Mouse (Mus musculus) neural tube, embryonic 14.5 days (tissue): ENCODE data around the gene Hist1h2bq. TPM values are rescaled to one million over a fixed set of nuclear protein-coding genes. Genes with fewer than 3 reads are reported as not detected.
"Not testable (repeated sequence)": the region's sequence is repeated elsewhere in the genome, so short reads cannot be mapped to it uniquely, and the experiment has no call there.

Experiments
- ATAC-seq: fragments of 200-750 bp; cut with Nextera tagmentation; 2 replicates; pipeline ENCODE4 v1.8.0; 2017; ENCODE audit warnings: low read depth, mild to moderate bottlenecking, moderate TSS enrichment, moderate library complexity
- H3K27ac ChIP-seq: fragments of 300-500 bp; sonication (generic); 2 replicates; pipeline ENCODE4 v1.5.1; 2014; ENCODE audit warnings: low read depth, mild to moderate bottlenecking, control low read depth, low read length, moderate library complexity, mixed read lengths
- H3K27me3 ChIP-seq: fragments of 300-500 bp; sonication (generic); 2 replicates; pipeline ENCODE4 v1.6.1; 2014; ENCODE audit warnings: low read length; ENCODE audit not compliant: control insufficient read depth, insufficient read depth
- H3K36me3 ChIP-seq: fragments of 300-500 bp; sonication (generic); 2 replicates; pipeline ENCODE4 v1.6.1; 2014; ENCODE audit warnings: low read length, mixed read lengths; ENCODE audit not compliant: control insufficient read depth, insufficient read depth
- H3K4me1 ChIP-seq: fragments of 300-500 bp; sonication (generic); 2 replicates; pipeline ENCODE4 v1.6.1; 2014; ENCODE audit warnings: low read length; ENCODE audit not compliant: control insufficient read depth, insufficient read depth
- H3K4me2 ChIP-seq: fragments of 300-500 bp; sonication (generic); 2 replicates; pipeline ENCODE4 v1.6.1; 2014; ENCODE audit warnings: mild to moderate bottlenecking, low read depth, low read length, control low read depth
- H3K4me3 ChIP-seq: fragments of 300-500 bp; sonication (generic); 2 replicates; pipeline ENCODE4 v1.5.1; 2014; ENCODE audit warnings: low read depth, low read length, control low read depth, mixed read lengths
- H3K9ac ChIP-seq: fragments of 300-500 bp; sonication (generic); replicated peaks from 2 replicates; pipeline ENCODE4 v1.6.1; 2014; ENCODE audit warnings: low read depth, mild to moderate bottlenecking, control low read depth, low read length, mixed read lengths
- H3K9me3 ChIP-seq: fragments of 300-500 bp; sonication (generic); 2 replicates; pipeline ENCODE4 v1.6.1; 2016; ENCODE audit warnings: low read length; ENCODE audit not compliant: control insufficient read depth
- WGBS: fragments of 180-500 bp; shearing (Covaris S2); extraction: QIAGEN DNeasy Blood & Tissue Kit; methylation state at CpG from one replicate; pipeline ENCODE4 v1.1.7; 2014; 5-methylcytosine and 5-hydroxymethylcytosine counted together
- polyA plus RNA-seq: library from polyadenylated mRNA; unstranded; fragments of >200 nt; fragmentation: Nextera tagmentation; extraction: Ambion mirVana; gene quantifications from 2 replicates; pipeline ENCODE4 v1.2.1, GENCODE M21; 2014

Gene Hist1h2bq
- 2.4 and 4.5 TPM in 2 replicates for polyA plus RNA-seq

DNA sequence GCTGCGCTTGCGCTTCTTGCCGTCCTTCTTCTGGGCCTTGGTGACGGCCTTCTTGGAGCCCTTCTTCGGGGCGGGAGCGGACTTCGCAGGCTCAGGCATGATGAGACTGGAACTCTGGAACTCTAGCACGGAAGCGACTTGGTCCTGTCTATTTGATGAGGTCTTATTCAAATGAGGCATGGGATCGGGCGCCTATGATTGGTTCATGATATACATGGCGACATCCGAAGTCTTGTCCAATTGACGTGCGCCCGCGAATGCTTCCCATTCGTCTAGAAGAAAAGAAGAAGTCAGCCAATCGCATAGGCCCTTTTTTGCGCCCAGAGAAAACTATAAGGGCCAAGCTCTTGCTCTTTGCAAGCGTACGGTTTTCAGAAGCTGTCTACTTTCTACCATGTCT, at the start of gene Hist1h2bq, which contains the start of gene Hist1h2ao:
Gene Hist1h2bq (minus strand): TSS at position 125 of the 400 bp plus-strand sequence.
Gene Hist1h2ao (plus strand): TSS at position 393 of the 400 bp plus-strand sequence.
- H3K4me2 ChIP-seq, H3K4me1 ChIP-seq, H3K9me3 ChIP-seq, H3K36me3 ChIP-seq, H3K4me3 ChIP-seq, H3K27ac ChIP-seq, H3K27me3 ChIP-seq, H3K9ac ChIP-seq: not testable (repeated sequence)
- peak; percentile 98 for ATAC-seq
- WGBS: no CpG with 5 or more reads among the region's 23 CpGs

DNA sequence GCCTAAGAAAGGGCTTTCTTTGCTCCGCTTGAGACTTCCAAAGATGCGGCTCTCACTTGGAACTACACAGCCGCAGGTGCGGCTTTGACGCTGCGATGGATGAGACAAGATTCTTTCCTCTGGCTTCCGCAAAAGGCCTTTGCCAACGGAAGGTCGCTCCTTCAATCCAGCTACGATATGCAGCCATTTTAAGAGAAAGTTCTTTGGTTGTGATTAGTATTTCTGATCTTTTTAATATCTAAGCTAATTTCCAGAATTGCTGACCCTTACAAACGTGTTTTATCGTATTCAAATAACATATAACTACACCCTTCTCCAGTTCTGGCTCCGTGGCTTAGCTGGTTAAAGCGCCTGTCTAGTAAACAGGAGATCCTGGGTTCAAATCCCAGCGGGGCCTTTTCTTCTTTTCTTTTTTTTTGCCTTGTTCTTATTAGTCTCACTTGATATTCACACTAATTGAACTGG, 45.7 kb upstream of the Hist1h2bq start:
- no peak overlapping the region for H3K27ac ChIP-seq
- peak overlapping the region; percentile 36 for H3K4me3 ChIP-seq
- no peaks in the 10 kb centered on the region for H3K4me1 ChIP-seq
- H3K4me2 ChIP-seq: peak overlapping the region; percentile 44
- peak; percentile 66 for ATAC-seq
- no peaks in the 10 kb centered on the region for H3K27me3 ChIP-seq
- no peaks in the 10 kb centered on the region for H3K36me3 ChIP-seq
- H3K9ac ChIP-seq: peak overlapping the region; percentile 44
- 2% methylated on average over 15 of the region's 15 CpGs for WGBS
- H3K9me3 ChIP-seq: no peaks in the 10 kb centered on the region

DNA sequence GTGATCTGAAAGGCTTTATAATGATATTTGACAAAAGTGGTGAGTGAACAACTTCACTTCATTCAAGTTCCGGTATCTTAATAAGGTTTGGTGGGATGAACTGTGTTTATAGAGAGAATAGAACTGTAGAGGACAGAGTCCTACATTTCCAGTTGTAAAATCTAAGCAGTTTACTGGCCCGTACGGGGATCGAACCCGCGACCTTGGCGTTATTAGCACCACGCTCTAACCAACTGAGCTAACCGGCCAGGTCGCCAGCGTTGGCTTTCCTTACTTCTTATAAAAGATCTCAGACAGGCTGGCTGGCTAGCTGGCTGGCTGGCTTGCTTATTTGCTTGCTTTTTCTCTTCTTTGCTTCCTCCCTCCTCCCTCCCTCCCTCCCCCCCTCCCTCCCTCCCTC, 45.1 kb upstream of the Hist1h2bq start:
- ATAC-seq: peak; percentile 78
- no peaks in the 10 kb centered on the region for H3K9me3 ChIP-seq
- no peaks in the 10 kb centered on the region for H3K27me3 ChIP-seq
- peak overlapping the region; percentile 44 for H3K4me2 ChIP-seq
- no peaks in the 10 kb centered on the region for H3K36me3 ChIP-seq
- no peaks in the 10 kb centered on the region for H3K4me1 ChIP-seq
- no peak overlapping the region for H3K9ac ChIP-seq
- 2% methylated on average over 11 of the region's 11 CpGs for WGBS
- no peak overlapping the region for H3K27ac ChIP-seq
- no peak overlapping the region; the same call in 1 of the 2 replicates for H3K4me3 ChIP-seq

DNA sequence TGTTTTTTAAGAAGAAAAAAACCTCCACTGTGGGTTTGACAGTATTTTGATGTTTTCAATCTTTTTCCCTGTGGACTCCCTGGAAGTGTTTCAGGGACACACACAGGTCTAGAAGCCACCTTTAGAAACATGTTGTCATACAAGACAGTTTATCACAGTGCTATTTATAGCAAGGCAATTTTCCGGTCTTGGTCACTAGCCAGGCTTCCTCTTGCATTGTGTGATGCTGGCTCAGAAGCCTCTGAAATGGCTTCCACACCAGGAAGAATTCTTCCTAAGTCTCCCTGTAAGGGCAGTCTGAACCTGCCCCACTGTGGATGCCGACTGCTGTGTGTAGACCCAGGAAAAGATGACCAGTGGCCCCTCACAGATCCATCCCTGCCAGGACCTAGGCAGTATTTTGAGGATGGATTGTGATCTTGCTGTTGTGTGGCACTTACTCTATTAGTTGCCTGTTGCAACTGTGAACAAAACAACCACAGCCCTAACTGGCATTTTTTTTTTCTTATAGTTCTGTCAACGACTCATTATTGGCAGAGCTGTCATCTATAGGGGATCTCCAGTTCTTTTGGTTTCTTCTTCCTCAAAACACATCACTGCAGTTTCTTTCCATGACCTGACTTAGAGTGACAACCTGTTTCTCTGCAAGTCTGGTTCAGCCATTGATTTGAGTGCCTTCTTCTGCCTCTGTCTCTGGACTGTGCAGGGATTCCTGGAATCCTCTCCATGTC, 42.4 kb upstream of the Hist1h2bq start:
- H3K4me3 ChIP-seq: no peak overlapping the region
- no peaks in the 10 kb centered on the region for H3K36me3 ChIP-seq
- no peak overlapping the region for H3K27ac ChIP-seq
- H3K27me3 ChIP-seq: no peaks in the 10 kb centered on the region
- no peak overlapping the region for H3K4me2 ChIP-seq
- ATAC-seq: no peak
- no peak overlapping the region for H3K9ac ChIP-seq
- WGBS: 68% methylated on average over 3 of the region's 3 CpGs
- H3K4me1 ChIP-seq: no peaks in the 10 kb centered on the region
- no peaks in the 10 kb centered on the region for H3K9me3 ChIP-seq

DNA sequence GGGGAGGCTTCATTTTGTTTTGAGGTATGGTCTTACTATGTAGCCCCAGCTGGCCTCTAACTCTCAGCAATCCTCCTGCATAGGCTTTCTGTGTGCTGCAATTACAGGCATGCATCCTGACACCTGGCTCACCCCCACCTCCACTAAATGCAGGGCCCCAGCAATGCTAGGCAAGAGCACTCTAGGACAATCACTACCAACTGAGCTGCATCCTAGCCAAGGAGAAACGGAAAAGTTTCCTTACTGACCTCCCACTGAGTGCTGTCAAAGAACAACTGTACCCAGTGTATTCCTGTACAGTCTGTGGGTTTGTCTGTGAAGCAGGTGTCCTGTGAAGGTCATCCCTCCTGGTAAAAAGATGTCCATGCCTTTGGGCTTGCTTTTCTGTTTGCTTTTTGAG, 40.7 kb upstream of the Hist1h2bq start:
- H3K9me3 ChIP-seq, H3K27me3 ChIP-seq, H3K9ac ChIP-seq, H3K4me1 ChIP-seq, H3K36me3 ChIP-seq, H3K4me3 ChIP-seq, ATAC-seq, H3K4me2 ChIP-seq, H3K27ac ChIP-seq: not testable (repeated sequence)
- WGBS: 26% methylated on average over 1 of the region's 1 CpGs

DNA sequence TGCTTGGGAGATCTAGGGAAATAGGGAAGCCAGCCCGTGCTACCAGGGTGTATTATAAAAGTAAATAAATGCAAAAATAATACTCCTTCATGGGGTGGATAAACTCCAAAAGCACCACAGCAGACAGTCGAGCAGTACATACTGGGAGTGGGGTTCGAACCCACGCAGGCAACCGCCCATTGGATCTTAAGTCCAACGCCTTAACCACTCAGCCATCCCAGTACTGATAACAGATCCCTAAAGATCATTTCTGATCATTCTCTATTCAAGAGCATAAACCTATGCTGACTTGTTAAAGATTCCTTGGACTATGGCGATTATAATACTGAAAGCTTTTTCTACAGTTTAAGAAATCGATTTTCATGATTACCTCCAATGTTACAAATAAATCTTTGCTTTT, 37.9 kb upstream of the Hist1h2bq start:
- 13% methylated on average over 8 of the region's 8 CpGs for WGBS
- ATAC-seq: no peak
- no peak overlapping the region for H3K9ac ChIP-seq

DNA sequence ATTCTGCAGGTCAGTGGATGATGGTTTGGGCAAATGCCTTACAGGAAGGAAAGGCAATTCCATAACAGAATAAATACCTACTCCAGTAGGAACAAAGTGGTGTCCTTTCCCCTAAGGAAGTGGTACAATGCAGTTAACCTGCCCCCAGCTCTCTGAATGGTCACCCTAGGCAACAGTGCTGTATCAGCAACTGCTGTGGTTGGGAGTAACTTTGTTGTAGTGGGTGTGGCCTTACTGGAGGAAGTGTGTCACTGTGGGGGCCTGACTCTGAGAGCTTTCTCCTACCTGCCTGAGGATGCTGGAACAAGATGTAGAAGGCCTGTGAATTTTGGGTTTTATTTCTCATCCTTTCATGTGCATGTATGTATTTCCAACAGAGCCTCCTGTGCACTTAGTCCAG, 36.4 kb upstream of the Hist1h2bq start:
- not testable (repeated sequence) for H3K4me3 ChIP-seq, ATAC-seq, H3K36me3 ChIP-seq, H3K27me3 ChIP-seq, H3K9ac ChIP-seq, H3K27ac ChIP-seq, H3K4me2 ChIP-seq, H3K4me1 ChIP-seq, H3K9me3 ChIP-seq

More for the DNA sequence above, 37.9 kb upstream of the Hist1h2bq start:
- no peak overlapping the region for H3K27ac ChIP-seq
- H3K4me1 ChIP-seq: no peaks in the 10 kb centered on the region
- no peaks in the 10 kb centered on the region for H3K27me3 ChIP-seq
- H3K9me3 ChIP-seq: no peaks in the 10 kb centered on the region
- H3K4me2 ChIP-seq: no peak overlapping the region
- no peak overlapping the region for H3K4me3 ChIP-seq
- H3K36me3 ChIP-seq: no peaks in the 10 kb centered on the region

DNA sequence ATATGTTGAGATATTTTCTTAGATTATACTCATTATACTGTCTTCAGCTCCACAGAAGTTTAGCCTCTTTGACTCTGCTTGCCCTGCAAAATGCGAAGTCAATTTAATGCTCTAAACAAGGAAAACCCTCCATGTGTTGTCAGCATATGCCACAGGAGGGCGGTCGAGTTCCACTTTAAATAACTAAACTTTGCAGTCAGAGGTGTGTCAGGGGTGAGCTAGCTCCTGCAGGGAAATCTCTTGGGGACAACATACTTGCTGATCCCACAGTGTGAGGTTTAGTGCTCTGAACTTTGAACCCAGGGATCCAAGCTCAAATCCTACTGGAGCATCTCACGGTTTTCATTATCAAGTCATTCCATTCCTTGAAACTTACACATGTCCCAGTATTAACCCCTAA, 30.5 kb upstream of the Hist1h2bq start:
- H3K27me3 ChIP-seq, H3K4me3 ChIP-seq, H3K9ac ChIP-seq, H3K27ac ChIP-seq, H3K9me3 ChIP-seq, H3K36me3 ChIP-seq, H3K4me1 ChIP-seq, H3K4me2 ChIP-seq: not testable (repeated sequence)
- WGBS: no CpG with 5 or more reads among the region's 4 CpGs
- peak; percentile 76 for ATAC-seq

DNA sequence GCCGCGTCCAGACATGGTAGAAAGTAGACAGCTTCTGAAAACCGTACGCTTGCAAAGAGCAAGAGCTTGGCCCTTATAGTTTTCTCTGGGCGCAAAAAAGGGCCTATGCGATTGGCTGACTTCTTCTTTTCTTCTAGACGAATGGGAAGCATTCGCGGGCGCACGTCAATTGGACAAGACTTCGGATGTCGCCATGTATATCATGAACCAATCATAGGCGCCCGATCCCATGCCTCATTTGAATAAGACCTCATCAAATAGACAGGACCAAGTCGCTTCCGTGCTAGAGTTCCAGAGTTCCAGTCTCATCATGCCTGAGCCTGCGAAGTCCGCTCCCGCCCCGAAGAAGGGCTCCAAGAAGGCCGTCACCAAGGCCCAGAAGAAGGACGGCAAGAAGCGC, 23.5 kb upstream of the Hist1h2bq start, which contains the start of the genes Hist1h2ap and Hist1h2br:
Gene Hist1h2ap (minus strand): TSS at position 47 of the 400 bp plus-strand sequence.
Gene Hist1h2br (plus strand): TSS at position 283 of the 400 bp plus-strand sequence.
- H3K27ac ChIP-seq, H3K9ac ChIP-seq, H3K9me3 ChIP-seq, H3K4me3 ChIP-seq, H3K4me1 ChIP-seq, H3K4me2 ChIP-seq, H3K27me3 ChIP-seq, H3K36me3 ChIP-seq: not testable (repeated sequence)
- ATAC-seq: peak; percentile 97
- WGBS: no CpG with 5 or more reads among the region's 24 CpGs
